Mouse (Mus musculus) forebrain, embryonic 11.5 days (tissue): ENCODE data around the gene Foxo3. TPM values are rescaled to one million over a fixed set of nuclear protein-coding genes. Genes with fewer than 3 reads are reported as not detected.

Source experiments
- ATAC-seq: fragments of 200-750 bp; cut with Nextera tagmentation; replicated peaks from 2 replicates; pipeline ENCODE4 v1.8.0; 2017; ENCODE audit warnings: moderate TSS enrichment; ENCODE audit not compliant: low FRiP score
- DNase-seq: peaks from one replicate; pipeline ENCODE4 v3.0.0-alpha.2; 2017; ENCODE audit warnings: low spot score
- H3K27ac ChIP-seq: fragments of 300-500 bp; sonication (generic); 2 replicates; pipeline ENCODE4 v1.5.1; 2014; ENCODE audit warnings: low read depth, low read length
- H3K27me3 ChIP-seq: fragments of 300-500 bp; sonication (generic); 2 replicates; pipeline ENCODE4 v1.6.1; 2014; ENCODE audit warnings: mild to moderate bottlenecking, low read length, mixed read lengths; ENCODE audit not compliant: control insufficient read depth, insufficient read depth
- H3K36me3 ChIP-seq: fragments of 300-500 bp; sonication (generic); 2 replicates; pipeline ENCODE4 v1.6.1; 2014; ENCODE audit warnings: mild to moderate bottlenecking, low read length, moderate library complexity, mixed read lengths; ENCODE audit not compliant: control insufficient read depth, insufficient read depth
- H3K4me1 ChIP-seq: fragments of 300-500 bp; sonication (generic); replicated peaks from 2 replicates; pipeline ENCODE4 v1.6.1; 2014; ENCODE audit warnings: low read length, mixed read lengths; ENCODE audit not compliant: control insufficient read depth, insufficient read depth
- H3K4me2 ChIP-seq: fragments of 300-500 bp; sonication (generic); 2 replicates; pipeline ENCODE4 v1.6.1; 2014; ENCODE audit warnings: low read depth, mild to moderate bottlenecking, low read length, moderate library complexity, mixed read lengths; ENCODE audit not compliant: severe bottlenecking
- H3K4me3 ChIP-seq: fragments of 300-500 bp; sonication (generic); 2 replicates; pipeline ENCODE4 v1.5.1; 2014; ENCODE audit warnings: low read depth, low read length
- H3K9ac ChIP-seq: fragments of 300-500 bp; sonication (generic); 2 replicates; pipeline ENCODE4 v1.6.1; 2014; ENCODE audit warnings: low read length
- H3K9me3 ChIP-seq: fragments of 300-500 bp; sonication (generic); 2 replicates; pipeline ENCODE4 v1.6.1; 2016; ENCODE audit warnings: low read length, mixed read lengths; ENCODE audit not compliant: control insufficient read depth
- WGBS: fragments of 180-500 bp; shearing (Covaris S2); extraction: QIAGEN DNeasy Blood & Tissue Kit; methylation state at CpG from one replicate; pipeline ENCODE4 v1.1.7; 2014; 5-methylcytosine and 5-hydroxymethylcytosine counted together
- polyA plus RNA-seq: library from polyadenylated mRNA; unstranded; fragments of >200 nt; fragmentation: Nextera tagmentation; extraction: Ambion mirVana; gene quantifications from 2 replicates; pipeline ENCODE4 v1.2.1, GENCODE M21; 2014

Gene Foxo3
- 4.2 and 4.4 TPM in 2 replicates for polyA plus RNA-seq

GRCm38 (mm10) chr10:42276507-42277345 is at the start of gene Foxo3:
Foxo3 (minus strand) TSS chr10:42276755.
- under 1% methylated on average over 73 of the region's 88 CpGs for WGBS
- peak within 1 kb of the TSS; percentile 72 for H3K9ac ChIP-seq
- H3K4me2 ChIP-seq: peak within 1 kb of the TSS; percentile 99
- peak within 1 kb of the TSS; percentile 77 for H3K4me3 ChIP-seq
- peaks cover 16% of the 10 kb centered on the region for H3K27me3 ChIP-seq
- peak; percentile 71 for ATAC-seq
- no peaks in the 10 kb centered on the region for H3K36me3 ChIP-seq
- no peaks in the 10 kb centered on the region for H3K9me3 ChIP-seq
- peak; percentile 95 for DNase-seq
- peak within 1 kb of the TSS; percentile 94 for H3K27ac ChIP-seq
- H3K4me1 ChIP-seq: peaks cover 21% of the 10 kb centered on the region

- H3K36me3 ChIP-seq: no peaks in the 10 kb centered on the region
- H3K4me3 ChIP-seq: no peak overlapping the region
- no peak overlapping the region for H3K9ac ChIP-seq
- 74% methylated on average over 10 of the region's 10 CpGs for WGBS
- no peaks in the 10 kb centered on the region for H3K9me3 ChIP-seq
- H3K4me1 ChIP-seq: no peaks in the 10 kb centered on the region; the same call in 1 of the 2 replicates
- H3K27me3 ChIP-seq: no peaks in the 10 kb centered on the region
- no peak overlapping the region for H3K4me2 ChIP-seq
- ATAC-seq: no peak
- no peak overlapping the region for H3K27ac ChIP-seq
- DNase-seq: no peak
These were observed 48.8 kb upstream of the Foxo3 start for GRCm38 (mm10) chr10:42325305-42325704.

GRCm38 (mm10) chr10:42323978-42324377 is 47.4 kb upstream of the Foxo3 start:
- no peak overlapping the region for H3K4me3 ChIP-seq
- H3K27me3 ChIP-seq: no peaks in the 10 kb centered on the region
- ATAC-seq (no peak), DNase-seq (no peak)
- no peaks in the 10 kb centered on the region for H3K36me3 ChIP-seq
- H3K9ac ChIP-seq: no peak overlapping the region
- H3K4me2 ChIP-seq: no peak overlapping the region
- no peaks in the 10 kb centered on the region; the same call in 1 of the 2 replicates for H3K4me1 ChIP-seq
- no peaks in the 10 kb centered on the region for H3K9me3 ChIP-seq
- no peak overlapping the region for H3K27ac ChIP-seq

GRCm38 (mm10) chr10:42313222-42313786 is 36.7 kb upstream of the Foxo3 start:
- no peak overlapping the region for H3K4me2 ChIP-seq
- no peak for DNase-seq
- H3K9ac ChIP-seq: no peak overlapping the region
- H3K27ac ChIP-seq: no peak overlapping the region
- no peak for ATAC-seq
- no peak overlapping the region for H3K4me3 ChIP-seq
- no peaks in the 10 kb centered on the region; the same call in 1 of the 2 replicates for H3K27me3 ChIP-seq
- H3K9me3 ChIP-seq: no peaks in the 10 kb centered on the region
- WGBS: 89% methylated on average over 22 of the region's 22 CpGs
- no peaks in the 10 kb centered on the region for H3K4me1 ChIP-seq
- no peaks in the 10 kb centered on the region for H3K36me3 ChIP-seq

GRCm38 (mm10) chr10:42312557-42312956 is 36.0 kb upstream of the Foxo3 start:
- Histone ChIP-seq H3K27ac (no peak overlapping the region), H3K9me3 (no peaks in the 10 kb centered on the region), H3K4me1 (no peaks in the 10 kb centered on the region), H3K4me2 (no peak overlapping the region), H3K27me3 (no peaks in the 10 kb centered on the region; the same call in 1 of the 2 replicates), H3K36me3 (no peaks in the 10 kb centered on the region), H3K9ac (no peak overlapping the region), H3K4me3 (no peak overlapping the region)
- 92% methylated on average over 1 of the region's 1 CpGs for WGBS
- ATAC-seq (no peak), DNase-seq (no peak)

- Histone ChIP-seq H3K9me3 (no peaks in the 10 kb centered on the region), H3K4me2 (peak overlapping the region; percentile 48; the same call in 1 of the 2 replicates), H3K27me3 (no peaks in the 10 kb centered on the region; the same call in 1 of the 2 replicates), H3K9ac (peak overlapping the region; percentile 23; the same call in 1 of the 2 replicates), H3K27ac (no peak overlapping the region), H3K4me1 (no peaks in the 10 kb centered on the region), H3K4me3 (peak overlapping the region; percentile 14; the same call in 1 of the 2 replicates), H3K36me3 (no peaks in the 10 kb centered on the region)
- DNase-seq: no peak
- 32% methylated on average over 8 of the region's 8 CpGs for WGBS
- ATAC-seq: no peak; the same call in 1 of the 2 replicates
These were observed 32.1 kb upstream of the Foxo3 start for GRCm38 (mm10) chr10:42308687-42308987.

GRCm38 (mm10) chr10:42307980-42308686 is 31.6 kb upstream of the Foxo3 start:
- ATAC-seq (peak; percentile 71), DNase-seq (peak; percentile 92)
- H3K4me3 ChIP-seq: peak overlapping the region; percentile 14; the same call in 1 of the 2 replicates
- no peak overlapping the region for H3K27ac ChIP-seq
- no peaks in the 10 kb centered on the region for H3K9me3 ChIP-seq
- peak overlapping the region; percentile 23; the same call in 1 of the 2 replicates for H3K9ac ChIP-seq
- no peaks in the 10 kb centered on the region; the same call in 1 of the 2 replicates for H3K27me3 ChIP-seq
- H3K4me2 ChIP-seq: peak overlapping the region; percentile 48; the same call in 1 of the 2 replicates
- WGBS: 7% methylated on average over 20 of the region's 20 CpGs
- H3K36me3 ChIP-seq: no peaks in the 10 kb centered on the region
- H3K4me1 ChIP-seq: no peaks in the 10 kb centered on the region

GRCm38 (mm10) chr10:42306422-42306821 is 29.9 kb upstream of the Foxo3 start:
- DNase-seq (no peak), ATAC-seq (no peak)
- no peak overlapping the region for H3K4me3 ChIP-seq
- 94% methylated on average over 8 of the region's 8 CpGs for WGBS
- H3K27ac ChIP-seq: no peak overlapping the region
- H3K4me2 ChIP-seq: no peak overlapping the region
- H3K27me3 ChIP-seq: no peaks in the 10 kb centered on the region; the same call in 1 of the 2 replicates
- H3K9me3 ChIP-seq: no peaks in the 10 kb centered on the region
- H3K4me1 ChIP-seq: no peaks in the 10 kb centered on the region
- H3K9ac ChIP-seq: no peak overlapping the region
- H3K36me3 ChIP-seq: no peaks in the 10 kb centered on the region
